In genomic region chr2:61387561-61387960, GRCm38 (mm10) we compare ENCODE assay signal across 15 mouse cellular contexts.
DNase-seq lines count a peak whose midpoint lies in the region; ATAC-seq and TF ChIP-seq lines count a peak whose summit lies in the region.
"Had no signal": no experiment of that assay in that cellular context is flagged by ENCODE, and none has a peak within 500 bp of the region (broad histone marks: within the 10 kb centered on the region; RNA-seq: fewer than 3 reads in every experiment).

No protein-coding gene starts in this region.

- H3K9me3 ChIP-seq in forebrain, embryonic 14.5 days (replicated peaks; ENCODE audit: control insufficient read depth, low read length), result no peaks in the 10 kb centered on the region
- no peaks in the 10 kb centered on the region for H3K9me3 ChIP-seq in forebrain, postnatal 0 days (ENCODE audit: low read length)
- no peaks in the 10 kb centered on the region for H3K9me3 ChIP-seq in hindbrain, embryonic 10.5 days
- no peaks in the 10 kb centered on the region for H3K9me3 ChIP-seq in hindbrain, embryonic 12.5 days (replicated peaks)
- H3K9me3 ChIP-seq in lung, postnatal 0 days (ENCODE audit: low read length), result no peaks in the 10 kb centered on the region
- H3K9me3 ChIP-seq: forebrain, embryonic 13.5 days; limb, embryonic 15.5 days; neural tube, embryonic 15.5 days had no signal

- no peaks in the 10 kb centered on the region for H3K27me3 ChIP-seq in forebrain, embryonic 14.5 days (replicated peaks; ENCODE audit: control insufficient read depth, insufficient read depth, low read length)
- no peaks in the 10 kb centered on the region for H3K27me3 ChIP-seq in forebrain, postnatal 0 days (ENCODE audit: insufficient read depth, low read length)
- no peaks in the 10 kb centered on the region for H3K27me3 ChIP-seq in hindbrain, embryonic 10.5 days (ENCODE audit: insufficient read depth, poor library complexity, severe bottlenecking)
- H3K27me3 ChIP-seq in hindbrain, embryonic 12.5 days, result no peaks in the 10 kb centered on the region
- H3K27me3 ChIP-seq in lung, postnatal 0 days (replicated peaks; ENCODE audit: insufficient read depth, low read length), result no peaks in the 10 kb centered on the region
- H3K27me3 ChIP-seq: forebrain, embryonic 13.5 days; limb, embryonic 15.5 days; neural tube, embryonic 15.5 days had no signal

- ATAC-seq in forebrain, embryonic 14.5 days, result no peak
- ATAC-seq in forebrain, postnatal 0 days, result no peak; the same call in 1 of the 2 replicates
- no peak for ATAC-seq in hindbrain, embryonic 12.5 days (ENCODE audit: low FRiP score)
- peak; percentile 55 for ATAC-seq in lung, postnatal 0 days
- ATAC-seq: forebrain, embryonic 13.5 days; inflammation-experienced regulatory T-cells, adult 6 months had no signal

- TF ChIP-seq CTCF in forebrain, postnatal 0 days (IDR thresholded peaks at IDR 0.05; ENCODE audit: low read depth), result no peak
- TF ChIP-seq CTCF in lung, postnatal 0 days (IDR thresholded peaks at IDR 0.05), result no peak

- TF ChIP-seq EP300 in lung, postnatal 0 days (IDR thresholded peaks at IDR 0.05), result no peak

- H3K27ac ChIP-seq in forebrain, embryonic 14.5 days (ENCODE audit: low read depth, low read length), result no peak overlapping the region
- no peak overlapping the region for H3K27ac ChIP-seq in forebrain, postnatal 0 days (ENCODE audit: low read depth, low read length)
- H3K27ac ChIP-seq in hindbrain, embryonic 10.5 days, result 0 out of 2 replicates have a peak overlapping the region, but pooled peaks have one; percentile 25
- H3K27ac ChIP-seq in hindbrain, embryonic 12.5 days, result no peak overlapping the region
- H3K27ac ChIP-seq in lung, postnatal 0 days (ENCODE audit: low read length), result no peak overlapping the region
- H3K27ac ChIP-seq: forebrain, embryonic 13.5 days; limb, embryonic 15.5 days; neural tube, embryonic 15.5 days had no signal

- DNase-seq in forebrain, embryonic 14.5 days (ENCODE audit: low spot score), result peak; percentile 14
- no peak for DNase-seq in forebrain, postnatal 0 days
- no peak for DNase-seq in hindbrain, embryonic 10.5 days (ENCODE audit: low spot score)
- DNase-seq in Muller cell, postnatal 12 days (ENCODE audit: inconsistent ontology term), result peak; percentile 46
- DNase-seq in lung, postnatal 0 days (ENCODE audit: low spot score), result peak; percentile 55
- no peak for DNase-seq in spleen, postnatal 4 days (ENCODE audit: low spot score in 2 of 2)
- DNase-seq in frontal cortex, postnatal 14 days (ENCODE audit: low spot score in 2 of 2), result no peak
- DNase-seq: adrenal gland, postnatal 10 days; B cell, adult 2 months; right cerebral cortex, postnatal 14 days had no signal

- H3K4me1 ChIP-seq in forebrain, embryonic 14.5 days (ENCODE audit: control insufficient read depth, insufficient read depth, low read length), result no peaks in the 10 kb centered on the region
- no peaks in the 10 kb centered on the region for H3K4me1 ChIP-seq in forebrain, postnatal 0 days (ENCODE audit: insufficient read depth)
- peaks cover 3% of the 10 kb centered on the region; the same call in 1 of the 2 replicates for H3K4me1 ChIP-seq in hindbrain, embryonic 10.5 days (replicated peaks)
- H3K4me1 ChIP-seq in hindbrain, embryonic 12.5 days, result 0 out of 2 replicates have a peak, but pooled peaks cover 3% of the 10 kb centered on the region
- no peaks in the 10 kb centered on the region for H3K4me1 ChIP-seq in lung, postnatal 0 days (ENCODE audit: insufficient read depth, low read depth, low read length)
- H3K4me1 ChIP-seq: forebrain, embryonic 13.5 days; limb, embryonic 15.5 days had no signal

- no peak overlapping the region for H3K4me2 ChIP-seq in forebrain, embryonic 14.5 days (ENCODE audit: low read length)
- no peak overlapping the region for H3K4me2 ChIP-seq in forebrain, postnatal 0 days (ENCODE audit: low read depth)
- no peak overlapping the region for H3K4me2 ChIP-seq in hindbrain, embryonic 12.5 days (replicated peaks)
- no peak overlapping the region for H3K4me2 ChIP-seq in lung, postnatal 0 days (replicated peaks; ENCODE audit: low read depth, low read length)
- H3K4me2 ChIP-seq: forebrain, embryonic 13.5 days; limb, embryonic 15.5 days; neural tube, embryonic 15.5 days had no signal

- H3K4me3 ChIP-seq in forebrain, embryonic 14.5 days (ENCODE audit: low read depth, low read length), result no peak overlapping the region
- H3K4me3 ChIP-seq in forebrain, postnatal 0 days (ENCODE audit: low read depth, low read length), result no peak overlapping the region
- no peak overlapping the region for H3K4me3 ChIP-seq in hindbrain, embryonic 10.5 days
- no peak overlapping the region for H3K4me3 ChIP-seq in hindbrain, embryonic 12.5 days
- no peak overlapping the region for H3K4me3 ChIP-seq in lung, postnatal 0 days (ENCODE audit: low read depth, low read length)
- H3K4me3 ChIP-seq: forebrain, embryonic 13.5 days; limb, embryonic 15.5 days; neural tube, embryonic 15.5 days had no signal

- no peaks in the 10 kb centered on the region for H3K36me3 ChIP-seq in forebrain, embryonic 14.5 days (ENCODE audit: control insufficient read depth, insufficient read depth, low read length)
- no peaks in the 10 kb centered on the region for H3K36me3 ChIP-seq in forebrain, postnatal 0 days (ENCODE audit: insufficient read depth)
- no peaks in the 10 kb centered on the region for H3K36me3 ChIP-seq in hindbrain, embryonic 10.5 days
- H3K36me3 ChIP-seq in hindbrain, embryonic 12.5 days, result no peaks in the 10 kb centered on the region
- no peaks in the 10 kb centered on the region for H3K36me3 ChIP-seq in lung, postnatal 0 days (ENCODE audit: insufficient read depth, low read length)
- H3K36me3 ChIP-seq: limb, embryonic 15.5 days; neural tube, embryonic 15.5 days had no signal

- H3K9ac ChIP-seq in forebrain, embryonic 14.5 days (ENCODE audit: low read length), result no peak overlapping the region
- no peak overlapping the region for H3K9ac ChIP-seq in forebrain, postnatal 0 days
- no peak overlapping the region for H3K9ac ChIP-seq in hindbrain, embryonic 12.5 days
- H3K9ac ChIP-seq in lung, postnatal 0 days (replicated peaks; ENCODE audit: low read depth), result no peak overlapping the region
- H3K9ac ChIP-seq: forebrain, embryonic 13.5 days; limb, embryonic 15.5 days; neural tube, embryonic 15.5 days had no signal

- WGBS in forebrain, embryonic 14.5 days, result 63% methylated on average over 5 of the region's 5 CpGs
- WGBS in forebrain, postnatal 0 days, result 43% methylated on average over 5 of the region's 5 CpGs
- whole genome bisulfite sequencing in hindbrain, embryonic 10.5 days, result 58% methylated on average over 5 of the region's 5 CpGs
- 38% methylated on average over 5 of the region's 5 CpGs for WGBS in hindbrain, embryonic 12.5 days
- WGBS in lung, postnatal 0 days, result 52% methylated on average over 5 of the region's 5 CpGs

Comparison
In these comparisons a context has a peak if more than half of its experiments do, and no peak if none do; other contexts are left out.
1. DNase-seq: peak in forebrain, embryonic 14.5 days (single experiment), Muller cell, postnatal 12 days (single experiment) and lung, postnatal 0 days (single experiment); none in forebrain, postnatal 0 days (single experiment), hindbrain, embryonic 10.5 days (single experiment), spleen, postnatal 4 days (0 of 2) and frontal cortex, postnatal 14 days (0 of 2).